ENCODE assay signal across 11 mouse cellular contexts in genomic region chr7:67355870-67356269, GRCm38 (mm10). TPM values are rescaled to one million over a fixed set of nuclear protein-coding genes. Genes with fewer than 3 reads are reported as not detected.
DNase-seq lines count a peak whose midpoint lies in the region; ATAC-seq and TF ChIP-seq lines count a peak whose summit lies in the region.
"Had no signal": no experiment of that assay in that cellular context is flagged by ENCODE, and none has a peak within 500 bp of the region (broad histone marks: within the 10 kb centered on the region; RNA-seq: fewer than 3 reads in every experiment).

No protein-coding gene starts in this region.

- H3K9me3 ChIP-seq in intestine, postnatal 0 days (ENCODE audit: control insufficient read depth), result no peaks in the 10 kb centered on the region
- no peaks in the 10 kb centered on the region for H3K9me3 ChIP-seq in intestine, embryonic 15.5 days
- H3K9me3 ChIP-seq in stomach, postnatal 0 days (ENCODE audit: control insufficient read depth, low read length), result no peaks in the 10 kb centered on the region

- no peak for DNase-seq in testis, postnatal 10 days (ENCODE audit: low spot score)
- peak; percentile 54 for DNase-seq in ZHBTc4 (ENCODE audit: low read depth, low spot score)
- DNase-seq in stomach, postnatal 0 days (ENCODE audit: low spot score), result no peak
- DNase-seq in adrenal gland, adult 18-20 months (ENCODE audit: low spot score in 2 of 2), result no peak
- DNase-seq: adrenal gland, adult 8-10 months; cerebellum, adult 11 months; kidney, adult 9 months had no signal

- H3K4me3 ChIP-seq in intestine, postnatal 0 days (ENCODE audit: low read depth, low read length), result no peak overlapping the region
- no peak overlapping the region for H3K4me3 ChIP-seq in intestine, embryonic 15.5 days (replicated peaks)
- H3K4me3 ChIP-seq in testis, adult 2 months (ENCODE audit: control insufficient read depth, low read depth, low read length), result no peak overlapping the region
- no peak overlapping the region for H3K4me3 ChIP-seq in stomach, postnatal 0 days (ENCODE audit: low read depth, low read length)

- no peak for TF ChIP-seq EP300 in stomach, postnatal 0 days (optimal IDR thresholded peaks at IDR 0.05)

- no peak overlapping the region for H3K27ac ChIP-seq in intestine, postnatal 0 days (ENCODE audit: low read depth, low read length)
- no peak overlapping the region for H3K27ac ChIP-seq in intestine, embryonic 15.5 days
- no peak overlapping the region for H3K27ac ChIP-seq in testis, adult 2 months (ENCODE audit: control insufficient read depth, insufficient read depth, low read depth, low read length)
- no peak overlapping the region for H3K27ac ChIP-seq in stomach, postnatal 0 days (replicated peaks)

- TF ChIP-seq POLR2A in testis, adult 2 months (IDR thresholded peaks at IDR 0.05; ENCODE audit: control insufficient read depth, low read depth, low read length), result no peak

- no peaks in the 10 kb centered on the region for H3K4me1 ChIP-seq in intestine, postnatal 0 days (replicated peaks; ENCODE audit: control insufficient read depth, insufficient read depth, low read length)
- no peaks in the 10 kb centered on the region for H3K4me1 ChIP-seq in intestine, embryonic 15.5 days (replicated peaks)
- H3K4me1 ChIP-seq in testis, adult 2 months (ENCODE audit: control insufficient read depth, insufficient read depth, low read length), result no peaks in the 10 kb centered on the region
- H3K4me1 ChIP-seq in stomach, postnatal 0 days (replicated peaks; ENCODE audit: control insufficient read depth, insufficient read depth), result no peaks in the 10 kb centered on the region

- 95% methylated on average over 5 of the region's 5 CpGs for WGBS in intestine, postnatal 0 days
- WGBS in intestine, embryonic 15.5 days, result 98% methylated on average over 5 of the region's 5 CpGs
- WGBS in stomach, postnatal 0 days, result 91% methylated on average over 5 of the region's 5 CpGs

- no peaks in the 10 kb centered on the region for H3K27me3 ChIP-seq in intestine, postnatal 0 days (replicated peaks; ENCODE audit: control insufficient read depth, insufficient read depth, low read length)
- no peaks in the 10 kb centered on the region for H3K27me3 ChIP-seq in intestine, embryonic 15.5 days (replicated peaks)
- H3K27me3 ChIP-seq in testis, adult 2 months (ENCODE audit: control insufficient read depth, insufficient read depth, low read length), result no peaks in the 10 kb centered on the region
- H3K27me3 ChIP-seq in stomach, postnatal 0 days (ENCODE audit: control insufficient read depth, insufficient read depth, low read length), result no peaks in the 10 kb centered on the region

- no peak overlapping the region for H3K4me2 ChIP-seq in intestine, postnatal 0 days (replicated peaks; ENCODE audit: low read depth)
- H3K4me2 ChIP-seq in intestine, embryonic 15.5 days (replicated peaks), result no peak overlapping the region
- no peak overlapping the region for H3K4me2 ChIP-seq in stomach, postnatal 0 days (replicated peaks; ENCODE audit: low read depth)

- H3K9ac ChIP-seq in intestine, postnatal 0 days (ENCODE audit: low read depth, low read length), result no peak overlapping the region
- no peak overlapping the region for H3K9ac ChIP-seq in intestine, embryonic 15.5 days
- no peak overlapping the region for H3K9ac ChIP-seq in stomach, postnatal 0 days (ENCODE audit: low read length)

- peak; percentile 32; the same call in 1 of the 2 replicates for TF ChIP-seq CTCF in intestine, postnatal 0 days (IDR thresholded peaks at IDR 0.05; ENCODE audit: low read depth)
- TF ChIP-seq CTCF in testis, adult 2 months (IDR thresholded peaks at IDR 0.05; ENCODE audit: control insufficient read depth, insufficient read depth, insufficient replicate concordance, low read depth, low read length), result peak; percentile 46; the same call in 1 of the 2 replicates
- TF ChIP-seq CTCF in stomach, postnatal 0 days (IDR thresholded peaks at IDR 0.05; ENCODE audit: low read depth), result peak; percentile 44

- ATAC-seq in intestine, postnatal 0 days, result no peak
- no peak for ATAC-seq in intestine, embryonic 15.5 days
- ATAC-seq in stomach, postnatal 0 days (ENCODE audit: low FRiP score, low TSS enrichment), result no peak
- ATAC-seq: midbrain, embryonic 16.5 days had no signal

- H3K36me3 ChIP-seq in intestine, postnatal 0 days (ENCODE audit: control insufficient read depth, insufficient read depth), result no peaks in the 10 kb centered on the region
- peaks cover 4% of the 10 kb centered on the region; the same call in 1 of the 2 replicates for H3K36me3 ChIP-seq in intestine, embryonic 15.5 days
- H3K36me3 ChIP-seq in testis, adult 2 months (ENCODE audit: control insufficient read depth, insufficient read depth, low read length), result no peaks in the 10 kb centered on the region
- H3K36me3 ChIP-seq in stomach, postnatal 0 days (ENCODE audit: control insufficient read depth, insufficient read depth, low read length), result no peaks in the 10 kb centered on the region

RNA-seq across cellular contexts. Expression of gene Mef2a, which starts 16.8 kb away (rescaled TPM):
- polyA plus RNA-seq in intestine, postnatal 0 days (2015; fragmentation: Nextera tagmentation; extraction: Ambion mirVana), result 18.3 and 19.9 TPM in 2 replicates
- polyA plus RNA-seq in intestine, embryonic 15.5 days (2015; fragmentation: Nextera tagmentation; extraction: Ambion mirVana), result 25.1 and 30.7 TPM in 2 replicates
- 19.8 and 21.3 TPM in 2 replicates for polyA plus RNA-seq in testis, adult 2 months (2012; rRNA removed)
- 20.0 and 21.5 TPM in 2 replicates for polyA plus RNA-seq in stomach, postnatal 0 days (2015; fragmentation: Nextera tagmentation; extraction: Ambion mirVana)
- 10 to 100 TPM; 45.7 to 57.1 TPM for total RNA-seq in adrenal gland, adult 18-20 months (2021)
